Mouse (Mus musculus): ENCODE data around the gene Ovca2.

Gene Ovca2

GRCm38 (mm10) chr11:75131300-75131699 is 47.3 kb downstream of the Ovca2 start:
- in situ Hi-C loops (cut with MseI, MboI), result no loop called here

GRCm38 (mm10) chr11:75129481-75129880 is 49.2 kb downstream of the Ovca2 start:
- in situ Hi-C loops (cut with MseI, MboI), result no loop called here

- in situ Hi-C loops (cut with MseI, MboI), result no loop called here
Observed at GRCm38 (mm10) chr11:75126384-75126783, 52.3 kb downstream of the Ovca2 start.

All from mouse trophoblast stem cell (cell line).